Mouse (Mus musculus) C2C12 (cell line): ENCODE data around the gene Hoxd1.

Source experiments
- CEBPB ChIP-seq: IDR thresholded peaks from one replicate; pipeline ENCODE4 v1.6.1; 2011; ENCODE audit warnings: low read depth, mild to moderate bottlenecking, control low read depth, moderate library complexity
- CTCF ChIP-seq: IDR thresholded peaks from one replicate; pipeline ENCODE4 v1.5.1; 2011; ENCODE audit not compliant: control insufficient read depth, insufficient read depth, insufficient read length
- FOSL1 ChIP-seq: IDR thresholded peaks from one replicate; pipeline ENCODE4 v1.8.0; 2011; ENCODE audit warnings: mild to moderate bottlenecking, low read length; ENCODE audit not compliant: poor library complexity, insufficient read depth, severe bottlenecking
- MAX ChIP-seq: IDR thresholded peaks from one replicate; pipeline ENCODE4 v1.6.1; 2011; ENCODE audit warnings: mild to moderate bottlenecking, control low read depth
- MYOG ChIP-seq: IDR thresholded peaks from one replicate; pipeline ENCODE4 v1.6.1; 2011; ENCODE audit not compliant: control insufficient read depth, insufficient read length; ENCODE audit errors: extremely low read depth
- USF1 ChIP-seq: IDR thresholded peaks from one replicate; pipeline ENCODE4 v1.6.1; 2011; ENCODE audit warnings: low read depth, mild to moderate bottlenecking, control low read depth, moderate library complexity

DNA sequence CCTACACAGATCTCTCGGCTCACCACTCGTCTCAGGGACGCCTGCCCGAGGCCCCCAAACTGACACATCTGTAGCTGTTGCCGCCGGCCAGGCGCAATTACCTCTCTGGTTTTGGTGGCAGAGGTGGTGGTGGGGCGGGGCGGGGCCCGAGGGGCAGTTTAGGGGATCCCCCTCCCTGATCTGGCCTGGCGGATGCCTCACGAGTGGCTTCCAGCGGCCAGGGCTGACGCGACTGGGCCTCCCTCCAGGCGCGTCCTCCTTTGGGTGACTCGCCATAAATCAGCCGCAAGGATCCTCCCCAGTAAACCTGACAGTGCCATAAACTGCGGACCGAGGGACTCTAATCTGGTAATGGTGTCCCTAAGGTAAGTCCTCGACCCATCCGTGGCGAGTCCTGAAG is 15.8 kb upstream of the Hoxd1 start:
- TF ChIP-seq CTCF (no peak), MAX (no peak), CEBPB (no peak), USF1 (no peak), MYOG (no peak), FOSL1 (no peak)
